Mouse (Mus musculus) spleen, postnatal 14 days (tissue): ENCODE measurements around the gene Fam163b.

Experiments
- DNase-seq, 2 experiments: peaks; one replicate each; pipeline ENCODE4 v3.0.0; 2021 to 2022; ENCODE audit warnings: low spot score in 2 of 2

Gene Fam163b

GRCm38 (mm10) chr2:27087581-27087980 is 54.7 kb downstream of the Fam163b start:
- DNase-seq, result no peak

GRCm38 (mm10) chr2:27086483-27087010 is 55.7 kb downstream of the Fam163b start:
- no peak for DNase-seq

GRCm38 (mm10) chr2:27085801-27086200 is 56.5 kb downstream of the Fam163b start:
- DNase-seq, result no peak

- DNase-seq, result no peak
These were observed 57.3 kb downstream of the Fam163b start for GRCm38 (mm10) chr2:27084963-27085362.

GRCm38 (mm10) chr2:27083761-27084475 is 58.4 kb downstream of the Fam163b start:
- no peak for DNase-seq

- no peak for DNase-seq
These were observed 62.6 kb downstream of the Fam163b start for GRCm38 (mm10) chr2:27079649-27080048.

- peak in 1 of 2 experiments; percentile 14 for DNase-seq
These were observed 63.1 kb downstream of the Fam163b start, which contains the start of gene Adamtsl2 for GRCm38 (mm10) chr2:27079152-27079584. Gene Adamtsl2 (plus strand): TSS chr2:27079379.

- DNase-seq, result no peak
These were observed 64.0 kb downstream of the Fam163b start for GRCm38 (mm10) chr2:27078312-27078711.

- DNase-seq, result no peak
These were observed 64.5 kb downstream of the Fam163b start for GRCm38 (mm10) chr2:27077655-27078244.

- peak in 1 of 2 experiments; percentile 27 for DNase-seq
These were observed 66.8 kb downstream of the Fam163b start for GRCm38 (mm10) chr2:27075485-27075884.

- no peak for DNase-seq
These were observed 67.5 kb downstream of the Fam163b start for GRCm38 (mm10) chr2:27074804-27075203.

GRCm38 (mm10) chr2:27073407-27073806 is 68.9 kb downstream of the Fam163b start:
- DNase-seq, result no peak

- DNase-seq, result no peak
These were observed 70.3 kb downstream of the Fam163b start, which contains the start of gene Mymk for GRCm38 (mm10) chr2:27071978-27072377. Gene Mymk (minus strand): TSS chr2:27072179.

- DNase-seq, result no peak
These were observed 71.2 kb downstream of the Fam163b start for GRCm38 (mm10) chr2:27071137-27071536.

- DNase-seq, result no peak
These were observed 72.0 kb downstream of the Fam163b start for GRCm38 (mm10) chr2:27070247-27070813.

- DNase-seq, result no peak
These were observed 72.6 kb downstream of the Fam163b start for GRCm38 (mm10) chr2:27069646-27070045.

GRCm38 (mm10) chr2:27067996-27068395 is 74.3 kb downstream of the Fam163b start:
- DNase-seq, result no peak

- no peak for DNase-seq
These were observed 75.2 kb downstream of the Fam163b start for GRCm38 (mm10) chr2:27067124-27067523.
